8 mouse cellular contexts compared by ENCODE assay signal in genomic region chr15:81857724-81858116, GRCm38 (mm10). TPM values are rescaled to one million over a fixed set of nuclear protein-coding genes. Genes with fewer than 3 reads are reported as not detected.
DNase-seq lines count a peak whose midpoint lies in the region; ATAC-seq and TF ChIP-seq lines count a peak whose summit lies in the region.

No protein-coding gene starts in this region.

- TF ChIP-seq CTCF in spleen, adult 2 months (IDR thresholded peaks at IDR 0.05; ENCODE audit: extremely low read depth, insufficient read depth, insufficient read length, insufficient replicate concordance): no peak

- H3K27ac ChIP-seq in spleen, adult 2 months (ENCODE audit: insufficient read depth, low read length): peak overlapping the region; percentile 100
- H3K27ac ChIP-seq in intestine, embryonic 14.5 days (ENCODE audit: low read depth): peak overlapping the region; percentile 80
- peak overlapping the region; percentile 85 for H3K27ac ChIP-seq in midbrain, embryonic 12.5 days (replicated peaks)

- intact Hi-C loops in gastrocnemius, postnatal 36 days (cut with DNase I): no loop called here

- peak overlapping the region; percentile 98 for H3K4me2 ChIP-seq in intestine, embryonic 14.5 days (ENCODE audit: low read length)
- peak overlapping the region; percentile 96 for H3K4me2 ChIP-seq in midbrain, embryonic 12.5 days (replicated peaks)

- no peak for TF ChIP-seq POLR2A in spleen, adult 2 months (IDR thresholded peaks at IDR 0.05; ENCODE audit: low read depth, low read length)

- no peak for ATAC-seq in CD4-positive, CD25-positive, alpha-beta regulatory T cell, adult 4 months
- 0 out of 2 replicates have a peak, but pooled peaks have one; percentile 4 for ATAC-seq in intestine, embryonic 14.5 days (replicated peaks; ENCODE audit: low FRiP score, low TSS enrichment, low read depth)
- ATAC-seq in midbrain, embryonic 12.5 days (ENCODE audit: low FRiP score, low read depth): no peak

- H3K27me3 ChIP-seq in spleen, adult 2 months (ENCODE audit: control insufficient read depth, insufficient read depth, low read length): no peaks in the 10 kb centered on the region
- no peaks in the 10 kb centered on the region for H3K27me3 ChIP-seq in intestine, embryonic 14.5 days (replicated peaks; ENCODE audit: control insufficient read depth, insufficient read depth, low read length)
- no peaks in the 10 kb centered on the region for H3K27me3 ChIP-seq in midbrain, embryonic 12.5 days

- H3K36me3 ChIP-seq in spleen, adult 2 months (ENCODE audit: control insufficient read depth, insufficient read depth, low read length): peaks cover 3% of the 10 kb centered on the region
- H3K36me3 ChIP-seq in intestine, embryonic 14.5 days (ENCODE audit: control insufficient read depth, insufficient read depth, low read length): peaks cover 11% of the 10 kb centered on the region
- peaks cover 9% of the 10 kb centered on the region; the same call in 1 of the 2 replicates for H3K36me3 ChIP-seq in midbrain, embryonic 12.5 days

- DNase-seq in CD4-positive, CD25-positive, alpha-beta regulatory T cell, adult 2 months (ENCODE audit: low read depth, low spot score): peak; percentile 69
- DNase-seq in spleen, adult 2 months (ENCODE audit: low read depth in 1 of 2, low spot score in 2 of 2): peak in 1 of 2 experiments; percentile 35
- DNase-seq in spleen, adult 18-20 months: no peak
- DNase-seq in intestine, embryonic 14.5 days (ENCODE audit: low spot score): no peak
- no peak for DNase-seq in urinary bladder, postnatal 25 days (ENCODE audit: low spot score)
- no peak for DNase-seq in gastrocnemius, postnatal 36 days

- peak overlapping the region; percentile 94 for H3K9ac ChIP-seq in intestine, embryonic 14.5 days (ENCODE audit: low read length)
- H3K9ac ChIP-seq in midbrain, embryonic 12.5 days (replicated peaks): peak overlapping the region; percentile 86

- peaks cover 2% of the 10 kb centered on the region; the same call in 1 of the 2 replicates for H3K4me1 ChIP-seq in spleen, adult 2 months (ENCODE audit: control insufficient read depth, insufficient read depth, insufficient read length)
- peaks cover 9% of the 10 kb centered on the region; the same call in 1 of the 2 replicates for H3K4me1 ChIP-seq in intestine, embryonic 14.5 days (replicated peaks; ENCODE audit: control insufficient read depth, insufficient read depth, low read length)
- peaks cover 26% of the 10 kb centered on the region for H3K4me1 ChIP-seq in midbrain, embryonic 12.5 days

- H3K9me3 ChIP-seq in intestine, embryonic 14.5 days (ENCODE audit: control insufficient read depth, low read length): no peaks in the 10 kb centered on the region
- H3K9me3 ChIP-seq in midbrain, embryonic 12.5 days: no peaks in the 10 kb centered on the region

- under 1% methylated on average over 32 of the region's 33 CpGs for WGBS in spleen, adult 2 months
- 0% methylated on average over 29 of the region's 33 CpGs for WGBS in intestine, embryonic 14.5 days
- WGBS in midbrain, embryonic 12.5 days: under 1% methylated on average over 30 of the region's 33 CpGs

- H3K4me3 ChIP-seq in spleen, adult 2 months (ENCODE audit: extremely low read depth, insufficient read depth, insufficient read length): peak overlapping the region; percentile 76
- peak overlapping the region; percentile 94 for H3K4me3 ChIP-seq in intestine, embryonic 14.5 days (ENCODE audit: low read depth, low read length)
- peak overlapping the region; percentile 91 for H3K4me3 ChIP-seq in midbrain, embryonic 12.5 days

RNA-seq across cellular contexts. Expression of gene Tob2, which starts 0.9 kb away (rescaled TPM):
- polyA plus RNA-seq in CD4-positive, CD25-positive, alpha-beta regulatory T cell, adult 4 months (2017; shearing (Covaris generic)): 10 to 100 TPM; 37.2 to 42.7 TPM
- 24.8 and 36.6 TPM in 2 replicates for polyA plus RNA-seq in spleen, adult 2 months (2012; rRNA removed)
- 23.0 TPM in 2 replicates for polyA plus RNA-seq in intestine, embryonic 14.5 days (2014; fragmentation: Nextera tagmentation; extraction: Ambion mirVana)
- 20.9 and 22.2 TPM in 2 replicates for polyA plus RNA-seq in midbrain, embryonic 12.5 days (2016; fragmentation: Nextera tagmentation; extraction: Ambion mirVana)
- 100 to 1,000 TPM in 1 of 2 experiments, 10 to 100 TPM in 1; 90.3 to 144 TPM for total RNA-seq in gastrocnemius, postnatal 36 days (2021)

RNA-seq across cellular contexts. Expression of gene Phf5a, which starts 14.0 kb away (rescaled TPM):
- 100 to 1,000 TPM in 1 of 2 experiments, 10 to 100 TPM in 1; 89.8 to 111 TPM for polyA plus RNA-seq in CD4-positive, CD25-positive, alpha-beta regulatory T cell, adult 4 months (2017; shearing (Covaris generic))
- polyA plus RNA-seq in spleen, adult 2 months (2012; rRNA removed): 22.7 and 29.8 TPM in 2 replicates
- polyA plus RNA-seq in intestine, embryonic 14.5 days (2014; fragmentation: Nextera tagmentation; extraction: Ambion mirVana): 179 and 194 TPM in 2 replicates
- 129 and 133 TPM in 2 replicates for polyA plus RNA-seq in midbrain, embryonic 12.5 days (2016; fragmentation: Nextera tagmentation; extraction: Ambion mirVana)
- 10 to 100 TPM; 38.1 to 39.4 TPM for total RNA-seq in gastrocnemius, postnatal 36 days (2021)

RNA-seq across cellular contexts. Expression of gene Aco2, which starts 14.4 kb away (rescaled TPM):
- polyA plus RNA-seq in CD4-positive, CD25-positive, alpha-beta regulatory T cell, adult 4 months (2017; shearing (Covaris generic)): 100 to 1,000 TPM in 1 of 2 experiments, 10 to 100 TPM in 1; 94.3 to 166 TPM
- polyA plus RNA-seq in spleen, adult 2 months (2012; rRNA removed): 68.7 and 80.4 TPM in 2 replicates
- polyA plus RNA-seq in intestine, embryonic 14.5 days (2014; fragmentation: Nextera tagmentation; extraction: Ambion mirVana): 171 and 178 TPM in 2 replicates
- polyA plus RNA-seq in midbrain, embryonic 12.5 days (2016; fragmentation: Nextera tagmentation; extraction: Ambion mirVana): 170 and 177 TPM in 2 replicates
- total RNA-seq in gastrocnemius, postnatal 36 days (2021): 1,000 to 10,000 TPM; 1,185 to 1,290 TPM

RNA-seq across cellular contexts. Expression of gene Tef, which starts 55.5 kb away (rescaled TPM):
- 10 to 100 TPM; 10.2 to 13.9 TPM for polyA plus RNA-seq in CD4-positive, CD25-positive, alpha-beta regulatory T cell, adult 4 months (2017; shearing (Covaris generic))
- polyA plus RNA-seq in spleen, adult 2 months (2012; rRNA removed): 21.2 and 21.9 TPM in 2 replicates
- polyA plus RNA-seq in intestine, embryonic 14.5 days (2014; fragmentation: Nextera tagmentation; extraction: Ambion mirVana): 17.7 and 21.0 TPM in 2 replicates
- polyA plus RNA-seq in midbrain, embryonic 12.5 days (2016; fragmentation: Nextera tagmentation; extraction: Ambion mirVana): 30.5 and 32.4 TPM in 2 replicates
- total RNA-seq in gastrocnemius, postnatal 36 days (2021): 100 to 1,000 TPM; 167 to 181 TPM
